Comparison of ENCODE assay signal across 15 mouse cellular contexts in the genomic region with DNA sequence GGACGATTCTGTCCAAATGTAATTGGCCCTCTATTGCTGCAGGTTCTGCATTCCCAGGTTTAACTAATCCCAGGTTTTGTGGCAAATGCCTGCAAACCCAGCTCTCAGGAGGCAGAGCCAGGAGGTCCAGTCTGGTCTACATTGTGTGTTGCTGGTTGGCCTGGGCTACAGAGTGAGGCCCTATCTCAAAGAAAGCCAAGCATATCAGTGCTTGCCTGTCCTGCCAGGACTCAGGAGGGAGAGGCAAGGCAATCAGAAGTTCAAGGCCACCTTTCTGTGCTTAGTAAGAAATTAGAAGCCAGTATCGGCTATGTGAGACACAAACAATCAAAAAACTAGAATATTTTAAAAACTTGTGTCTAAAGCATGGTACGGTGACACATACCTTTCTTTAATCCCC.
"Had no signal": no experiment of that assay in that cellular context is flagged by ENCODE, and none has a peak within 500 bp of the region (broad histone marks: within the 10 kb centered on the region; RNA-seq: fewer than 3 reads in every experiment).

No protein-coding gene starts in this region.

- H3K27me3 ChIP-seq: limb, embryonic 13.5 days; liver, embryonic 15.5 days; midbrain, embryonic 15.5 days; neural tube, embryonic 13.5 days had no signal

- H3K4me1 ChIP-seq: limb, embryonic 13.5 days; midbrain, embryonic 15.5 days; neural tube, embryonic 13.5 days had no signal

- H3K9ac ChIP-seq: limb, embryonic 13.5 days; liver, embryonic 15.5 days; lung, embryonic 14.5 days; midbrain, embryonic 15.5 days; neural tube, embryonic 13.5 days had no signal

- H3K4me3 ChIP-seq: layer of hippocampus, adult 2 months; limb, embryonic 13.5 days; liver, embryonic 15.5 days; midbrain, embryonic 10.5 days; midbrain, embryonic 15.5 days; neural tube, embryonic 13.5 days had no signal

- ATAC-seq: inflammation-experienced regulatory T-cells, adult 6 months; midbrain, embryonic 15.5 days had no signal

- H3K27ac ChIP-seq: layer of hippocampus, adult 2 months; limb, embryonic 13.5 days; liver, embryonic 15.5 days; midbrain, embryonic 10.5 days; midbrain, embryonic 15.5 days; neural tube, embryonic 13.5 days had no signal

- H3K9me3 ChIP-seq: limb, embryonic 13.5 days; liver, embryonic 15.5 days; midbrain, embryonic 10.5 days; midbrain, embryonic 15.5 days; neural tube, embryonic 13.5 days had no signal

- H3K4me2 ChIP-seq: limb, embryonic 13.5 days; liver, embryonic 11.5 days; liver, embryonic 15.5 days; lung, embryonic 14.5 days; midbrain, embryonic 15.5 days; neural tube, embryonic 13.5 days had no signal

- H3K36me3 ChIP-seq: limb, embryonic 13.5 days; liver, embryonic 15.5 days; midbrain, embryonic 10.5 days; midbrain, embryonic 15.5 days; neural tube, embryonic 13.5 days had no signal

- DNase-seq: kidney, adult 2 months; kidney, postnatal 4 days; lung, postnatal 10 days; lung, postnatal 4 days; right cerebral cortex, adult 18-20 months; right cerebral cortex, postnatal 25 days had no signal
